Mouse (Mus musculus) erythroid progenitor cell, adult 5-6 weeks (primary cell): ENCODE results near the gene Dcaf10. TPM values are rescaled to one million over a fixed set of nuclear protein-coding genes. Genes with fewer than 3 reads are reported as not detected.
A peak's percentile ranks its signal among the peaks of the same experiment; 100 is the strongest.

Source experiments
- ATAC-seq: replicated peaks from 2 replicates; pipeline ENCODE4 v1.8.0; 2016; ENCODE audit warnings: moderate number of reproducible peaks, mild to moderate bottlenecking, moderate TSS enrichment, inconsistent platforms; ENCODE audit not compliant: poor library complexity, low FRiP score, severe bottlenecking
- total RNA-seq, 2 experiments: library from RNA; stranded (forward) in 1 of 2; stranded (reverse) in 1 of 2; fragments of 150-400 nt in 1 of 2; fragments of 186-747, 209-891 nt in 1 of 2; gene quantifications; 2 replicates each; pipeline versions ENCODE4 v1.2.3 to v1.2.4; 2015 to 2017; ENCODE audit warnings: low replicate concordance in 2 of 2

Gene Dcaf10
- total RNA-seq, 2 experiments from 2014 or later, result 16.8 to 25.5 TPM

DNA sequence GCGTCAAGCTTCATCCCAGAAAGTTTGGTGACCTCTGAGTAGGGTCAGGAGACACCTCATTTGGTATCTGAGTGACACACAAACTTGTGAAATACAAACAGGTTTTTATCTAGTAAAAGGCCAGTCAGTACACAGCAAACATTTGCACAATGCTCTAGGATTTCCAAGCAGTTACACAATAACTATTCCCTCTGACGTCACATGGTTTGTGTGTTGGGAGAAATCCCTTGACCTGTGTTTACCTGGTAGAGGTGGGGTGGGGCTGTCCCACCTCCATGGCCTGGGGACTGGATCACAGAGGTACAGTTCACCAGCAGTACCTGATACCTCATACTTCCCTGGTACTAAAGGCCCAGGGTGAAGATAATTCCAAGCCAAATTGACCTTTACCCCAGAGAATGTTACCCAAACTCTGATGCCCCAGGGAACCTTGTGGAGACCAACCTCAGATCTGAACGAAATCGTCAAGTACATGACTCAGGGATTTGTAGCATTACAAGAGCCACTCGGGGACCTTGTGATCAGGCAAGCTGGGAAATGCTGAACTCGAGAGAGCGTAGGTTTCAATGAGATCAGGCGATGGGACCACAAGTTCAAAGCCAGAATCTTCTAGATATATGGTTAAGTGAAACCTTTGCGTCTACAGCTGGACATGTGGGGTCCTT, 71.9 kb downstream of the Dcaf10 start:
- no peak for ATAC-seq

DNA sequence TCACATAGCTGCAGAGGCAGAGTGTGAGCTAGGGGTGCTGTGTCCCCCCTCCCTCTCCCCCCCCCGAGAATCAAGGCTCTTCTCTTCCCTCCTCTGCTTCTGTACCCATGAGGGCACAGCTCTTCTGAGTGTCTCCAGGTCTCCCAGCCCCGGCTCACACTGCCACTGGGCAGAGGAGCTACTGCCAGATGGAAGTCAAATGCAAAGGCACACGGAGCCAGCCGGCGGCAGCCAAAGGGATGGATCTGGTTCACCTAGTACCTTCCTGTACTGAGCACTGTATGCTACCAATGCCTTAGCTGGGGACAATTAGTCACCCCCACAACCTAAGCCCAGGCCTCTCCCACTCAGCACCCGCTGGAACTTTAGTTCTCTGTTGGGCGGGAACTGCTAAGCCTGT, 74.4 kb downstream of the Dcaf10 start:
- ATAC-seq, result no peak

DNA sequence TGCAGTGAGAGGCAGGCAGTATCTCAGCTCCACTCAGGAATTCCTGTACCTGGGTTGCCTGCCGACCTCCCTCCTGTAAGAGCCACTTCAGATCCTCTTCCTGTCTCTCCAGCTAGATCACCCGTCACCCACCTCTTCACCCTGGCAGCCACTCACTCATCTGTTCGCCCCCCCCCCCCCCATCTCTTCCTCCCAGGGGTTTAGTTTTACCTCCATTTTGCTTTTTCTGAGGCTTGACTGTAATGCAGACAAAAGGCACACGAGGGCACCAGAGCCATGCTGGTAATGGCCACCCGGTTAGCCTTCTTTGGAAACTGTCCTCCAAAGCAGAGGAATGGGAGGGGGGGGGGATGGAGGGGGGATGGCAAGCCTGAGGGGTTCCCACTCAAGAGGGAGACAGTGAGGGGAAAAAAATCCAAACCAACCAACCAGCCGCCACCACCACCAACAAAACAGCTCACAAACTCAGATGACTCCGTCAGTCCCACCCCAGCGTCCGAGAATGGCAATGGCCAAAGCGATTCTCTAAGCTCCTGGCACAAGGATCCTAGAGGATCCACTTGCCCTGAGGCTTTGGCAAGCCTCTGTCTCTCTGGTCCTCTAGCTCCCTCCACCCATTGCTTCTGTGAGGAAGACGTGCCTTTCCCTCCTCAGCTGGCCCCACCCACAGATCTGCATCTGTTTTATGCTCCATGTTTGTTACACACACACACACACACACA, 76.5 kb downstream of the Dcaf10 start:
- ATAC-seq, result no peak

DNA sequence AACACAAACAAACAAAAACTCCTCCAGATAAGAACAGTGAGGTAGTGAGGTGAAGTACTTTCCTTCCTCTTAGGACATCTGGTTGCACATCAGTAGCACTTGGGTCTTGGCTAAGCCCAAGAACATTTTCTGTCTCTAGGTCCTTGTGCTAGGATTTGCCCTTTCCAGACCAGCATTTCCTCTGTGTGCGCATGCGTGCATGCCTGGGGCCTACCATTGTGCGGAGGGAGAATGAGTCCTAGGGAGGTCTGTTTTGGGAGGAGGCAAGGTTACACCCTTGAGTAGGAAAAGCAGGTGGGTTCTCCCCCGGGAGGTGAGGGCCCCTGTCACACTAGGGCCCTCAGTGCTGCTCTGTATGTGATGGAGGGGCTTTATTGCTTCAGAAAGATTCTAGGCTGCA, 77.2 kb downstream of the Dcaf10 start:
- no peak for ATAC-seq

DNA sequence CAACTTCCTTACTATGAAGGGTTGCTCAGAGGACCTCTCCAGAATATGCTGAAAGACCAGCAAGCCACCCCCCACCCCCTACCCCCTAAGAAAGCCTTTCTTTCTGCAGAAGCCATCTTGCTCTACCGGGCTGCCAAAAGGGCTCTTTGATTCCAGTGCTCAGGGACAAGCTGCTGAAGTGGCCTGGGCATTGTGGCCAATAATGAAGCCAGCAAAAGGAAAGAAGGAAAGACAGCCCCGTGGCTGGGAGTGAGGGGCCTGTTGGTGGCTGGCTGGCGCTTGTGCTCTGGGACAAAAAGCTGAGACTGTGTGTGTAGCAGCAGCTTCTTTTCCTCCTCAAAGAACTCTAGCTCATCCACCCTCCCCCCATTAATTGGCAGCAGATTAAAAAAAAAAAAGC, 78.8 kb downstream of the Dcaf10 start:
- ATAC-seq, result no peak

DNA sequence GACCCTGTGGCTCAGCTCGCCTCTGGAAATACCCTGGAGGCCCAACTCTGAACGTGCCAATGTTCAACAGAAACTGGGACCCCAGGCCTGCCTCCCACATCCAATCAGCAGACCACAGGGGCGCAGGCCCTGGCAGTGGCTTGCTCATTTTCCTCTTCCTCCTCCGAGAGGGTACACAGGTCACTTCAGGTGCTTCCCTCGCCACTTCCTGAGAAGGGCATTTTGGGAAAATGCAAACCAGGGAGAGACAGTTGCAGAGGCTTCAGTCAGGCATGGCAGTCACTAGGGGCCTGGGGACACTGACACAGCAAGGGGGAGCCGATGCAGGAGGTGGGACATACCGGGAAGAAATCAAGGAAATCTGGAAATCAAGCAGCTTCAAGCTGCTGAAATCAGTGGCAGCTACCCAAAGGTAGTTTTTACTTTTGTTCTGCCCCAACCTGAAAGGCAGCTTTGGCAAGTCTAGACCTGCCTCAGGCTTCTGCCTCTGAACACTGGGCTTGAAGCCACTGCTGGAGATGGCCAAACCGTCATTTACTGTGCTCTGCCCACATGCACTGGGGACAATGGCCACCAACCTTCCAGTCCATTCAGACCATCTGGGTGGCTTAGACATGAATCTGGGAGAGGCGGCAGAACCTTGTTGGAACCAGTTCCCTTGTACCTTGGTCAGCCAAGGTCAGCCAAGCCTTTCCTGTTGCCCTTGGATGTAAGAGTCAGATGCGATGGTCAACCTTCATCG, 79.8 kb downstream of the Dcaf10 start:
- ATAC-seq, result no peak

DNA sequence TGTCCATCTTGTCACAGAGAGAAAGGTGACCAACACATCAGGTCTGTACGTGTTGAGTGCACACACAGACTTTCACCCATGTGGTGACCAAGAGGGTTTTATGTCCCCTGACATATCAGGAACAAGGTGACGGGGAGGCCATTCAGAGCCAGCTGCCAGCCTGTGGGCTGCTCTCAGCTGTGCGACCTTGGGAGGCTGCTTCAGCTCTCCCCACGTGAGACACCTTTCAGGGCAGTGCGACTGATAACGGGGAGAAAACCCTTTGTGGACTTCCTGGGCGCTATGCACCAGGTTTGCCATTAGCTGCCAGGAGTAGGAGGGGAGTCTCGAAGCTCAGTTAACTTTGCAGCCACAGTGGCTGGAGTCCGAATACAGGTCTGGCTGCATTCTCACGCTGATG, 80.7 kb downstream of the Dcaf10 start:
- no peak for ATAC-seq

DNA sequence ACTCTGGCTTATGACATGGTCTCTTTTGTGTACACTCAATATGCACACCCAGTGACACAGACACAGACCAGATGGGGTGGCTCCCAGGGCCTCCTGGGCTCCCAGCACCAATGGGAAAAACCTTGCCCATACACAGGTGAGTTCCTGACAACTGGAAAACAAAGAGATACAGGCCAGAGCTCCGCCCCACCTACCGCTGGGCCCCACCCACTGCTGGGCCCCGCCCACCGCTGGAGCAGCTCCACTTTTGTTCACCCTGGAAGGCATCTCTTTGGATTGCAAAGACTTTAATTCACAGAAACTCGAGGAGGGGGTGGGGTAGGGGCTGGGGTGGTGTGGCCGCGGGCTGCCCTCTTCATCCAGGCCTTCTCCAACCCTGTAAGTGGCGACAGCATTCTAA, 81.5 kb downstream of the Dcaf10 start:
- ATAC-seq, result 0 out of 2 replicates have a peak, but pooled peaks have one; percentile 44

DNA sequence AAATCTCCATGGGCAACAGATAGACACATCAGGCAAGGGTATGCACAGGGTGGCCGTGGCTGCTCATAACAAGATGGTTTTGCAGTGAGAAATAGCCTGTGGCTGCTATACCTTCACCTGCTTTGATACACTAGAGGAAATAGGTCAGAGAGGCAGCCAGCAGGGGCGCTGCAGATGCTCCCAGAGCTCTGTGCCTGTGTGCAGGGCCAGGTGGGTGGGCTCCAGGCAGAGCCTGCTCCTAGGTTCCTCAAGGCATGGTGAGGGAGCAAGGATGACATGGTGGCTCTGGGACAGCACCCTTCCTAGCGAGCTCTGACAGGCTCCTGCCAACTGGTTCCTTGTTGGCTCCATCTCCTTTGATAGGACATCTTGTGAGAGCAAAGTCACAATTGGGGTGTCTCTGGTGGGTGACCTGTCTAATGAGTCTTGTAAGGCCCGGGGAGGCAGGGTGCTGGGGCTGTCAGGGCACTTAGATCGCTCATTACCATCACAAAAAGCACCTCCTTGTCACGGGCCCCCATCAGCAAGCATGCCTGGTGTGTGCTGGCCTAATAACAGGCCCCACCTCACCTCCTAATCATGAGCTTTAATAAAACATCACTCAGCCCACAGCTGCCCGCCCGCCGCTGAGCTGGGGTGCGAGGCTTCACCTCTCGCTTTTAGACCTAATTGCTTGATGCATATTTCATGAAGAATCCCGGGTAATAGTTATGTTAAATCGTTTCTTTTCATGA, 85.0 kb downstream of the Dcaf10 start:
- no peak for ATAC-seq

Other genes with a start within 250 kb of the Dcaf10 start
- gene Tomm5, start 234.0 kb upstream of the Dcaf10 start, total RNA-seq (2015; ENCODE audit: low replicate concordance), result 9.0 and 70.4 TPM in 2 replicates
- gene Tomm5, start 234.0 kb upstream of the Dcaf10 start, total RNA-seq (2017; ENCODE audit: low replicate concordance), result 32.3 and 52.8 TPM in 2 replicates
- gene Frmpd1, start 157.2 kb upstream of the Dcaf10 start, total RNA-seq (2015; ENCODE audit: low replicate concordance), result not detected in 2 replicates
- gene Frmpd1, start 157.2 kb upstream of the Dcaf10 start, total RNA-seq (2017; ENCODE audit: low replicate concordance), result not detected in 2 replicates
- gene Trmt10b, start 45.0 kb upstream of the Dcaf10 start, total RNA-seq (2015; ENCODE audit: low replicate concordance), result 11.7 TPM in 1 of 2 replicates, not detected in the other
- gene Trmt10b, start 45.0 kb upstream of the Dcaf10 start, total RNA-seq (2017; ENCODE audit: low replicate concordance), result 0.23 and 3.3 TPM in 2 replicates
- 27.0 and 44.0 TPM in 2 replicates for gene Exosc3, start 631 bp downstream of the Dcaf10 start, total RNA-seq (2015; ENCODE audit: low replicate concordance)
- 31.3 and 47.4 TPM in 2 replicates for gene Exosc3, start 631 bp downstream of the Dcaf10 start, total RNA-seq (2017; ENCODE audit: low replicate concordance)
- 261 and 374 TPM in 2 replicates for gene Slc25a51, start 66.7 kb downstream of the Dcaf10 start, total RNA-seq (2015; ENCODE audit: low replicate concordance)
- 263 and 320 TPM in 2 replicates for gene Slc25a51, start 66.7 kb downstream of the Dcaf10 start, total RNA-seq (2017; ENCODE audit: low replicate concordance)
- 1.3 TPM in 1 of 2 replicates, not detected in the other for gene Shb, start 190.4 kb downstream of the Dcaf10 start, total RNA-seq (2015; ENCODE audit: low replicate concordance)
- gene Shb, start 190.4 kb downstream of the Dcaf10 start, total RNA-seq (2017; ENCODE audit: low replicate concordance), result 1.5 and 6.5 TPM in 2 replicates